Mouse (Mus musculus) lung, postnatal 14 days (tissue): ENCODE data around the gene Dnah9.

Source experiments
- DNase-seq: peaks from one replicate; pipeline ENCODE4 v3.0.0; 2021

Gene Dnah9

GRCm38 (mm10) chr11:65918480-65919236, 249.7 kb downstream of the Dnah9 start:
- no peak for DNase-seq

- no peak for DNase-seq
Measured at GRCm38 (mm10) chr11:65909195-65909594, 259.2 kb downstream of the Dnah9 start.

GRCm38 (mm10) chr11:65905487-65905886, 262.9 kb downstream of the Dnah9 start:
- DNase-seq: no peak

- DNase-seq: no peak
Measured at GRCm38 (mm10) chr11:65903944-65904343, 264.4 kb downstream of the Dnah9 start.

- DNase-seq: no peak
Measured at GRCm38 (mm10) chr11:65881465-65881864, 286.9 kb downstream of the Dnah9 start.

GRCm38 (mm10) chr11:65877146-65877775, 291.1 kb downstream of the Dnah9 start:
- no peak for DNase-seq

- DNase-seq: no peak
Measured at GRCm38 (mm10) chr11:65861476-65861875, 306.9 kb downstream of the Dnah9 start.

- peak; percentile 12 for DNase-seq
Measured at GRCm38 (mm10) chr11:65852066-65852465, 316.3 kb downstream of the Dnah9 start.

- no peak for DNase-seq
Measured at GRCm38 (mm10) chr11:65846446-65846845, 321.9 kb downstream of the Dnah9 start.

GRCm38 (mm10) chr11:65838999-65839398, 329.4 kb downstream of the Dnah9 start:
- DNase-seq: peak; percentile 47

- DNase-seq: no peak
Measured at GRCm38 (mm10) chr11:65824556-65824955, 343.8 kb downstream of the Dnah9 start.

- DNase-seq: peak; percentile 78
Measured at GRCm38 (mm10) chr11:65820877-65821276, 347.5 kb downstream of the Dnah9 start.

GRCm38 (mm10) chr11:65820280-65820679, 348.1 kb downstream of the Dnah9 start:
- DNase-seq: no peak

GRCm38 (mm10) chr11:65818193-65818592, 350.2 kb downstream of the Dnah9 start:
- no peak for DNase-seq

GRCm38 (mm10) chr11:65816237-65816636, 352.1 kb downstream of the Dnah9 start:
- DNase-seq: no peak

- no peak for DNase-seq
Measured at GRCm38 (mm10) chr11:65814381-65814780, 354.0 kb downstream of the Dnah9 start.

- no peak for DNase-seq
Measured at GRCm38 (mm10) chr11:65812088-65812487, 356.3 kb downstream of the Dnah9 start.

- no peak for DNase-seq
Measured at GRCm38 (mm10) chr11:65807601-65808000, 360.8 kb downstream of the Dnah9 start.

- DNase-seq: peak; percentile 86
Measured at GRCm38 (mm10) chr11:65806909-65807504, 361.3 kb downstream of the Dnah9 start, which contains the start of gene Zkscan6. Zkscan6 (plus strand) TSS chr11:65807175.

GRCm38 (mm10) chr11:65806321-65806904, 361.9 kb downstream of the Dnah9 start:
- DNase-seq: peak; percentile 63

GRCm38 (mm10) chr11:65801899-65802298, 366.5 kb downstream of the Dnah9 start:
- no peak for DNase-seq

- no peak for DNase-seq
Measured at GRCm38 (mm10) chr11:65795896-65796295, 372.5 kb downstream of the Dnah9 start.

- no peak for DNase-seq
Measured at GRCm38 (mm10) chr11:65794428-65795219, 373.7 kb downstream of the Dnah9 start.
